Mouse (Mus musculus): ENCODE measurements around the gene Ctnnd2. TPM values are rescaled to one million over a fixed set of nuclear protein-coding genes. Genes with fewer than 3 reads are reported as not detected.

Gene Ctnnd2
- polyA plus RNA-seq, 1 experiment: not detected

- TF ChIP-seq GATA1 (IDR thresholded peaks at IDR 0.05; ENCODE audit: low read length): no peak
Measured at GRCm38 (mm10) chr15:31020769-31021168, 848.4 kb downstream of the Ctnnd2 start.

- no peak for TF ChIP-seq GATA1 (IDR thresholded peaks at IDR 0.05; ENCODE audit: low read length)
Measured at GRCm38 (mm10) chr15:31022012-31022411, 849.6 kb downstream of the Ctnnd2 start.

GRCm38 (mm10) chr15:31022497-31022896 lies 850.1 kb downstream of the Ctnnd2 start:
- no peak for TF ChIP-seq GATA1 (IDR thresholded peaks at IDR 0.05; ENCODE audit: low read length)

GRCm38 (mm10) chr15:31023766-31024165 lies 851.4 kb downstream of the Ctnnd2 start:
- TF ChIP-seq GATA1 (IDR thresholded peaks at IDR 0.05; ENCODE audit: low read length): no peak

GRCm38 (mm10) chr15:31027448-31028230 lies 855.2 kb downstream of the Ctnnd2 start:
- TF ChIP-seq GATA1 (IDR thresholded peaks at IDR 0.05; ENCODE audit: low read length): no peak

- no peak for TF ChIP-seq GATA1 (IDR thresholded peaks at IDR 0.05; ENCODE audit: low read length)
Measured at GRCm38 (mm10) chr15:31044983-31045382, 872.6 kb downstream of the Ctnnd2 start.

GRCm38 (mm10) chr15:31051496-31051895 lies 879.1 kb downstream of the Ctnnd2 start:
- no peak for TF ChIP-seq GATA1 (IDR thresholded peaks at IDR 0.05; ENCODE audit: low read length)

- TF ChIP-seq GATA1 (IDR thresholded peaks at IDR 0.05; ENCODE audit: low read length): no peak
Measured at GRCm38 (mm10) chr15:31056145-31056544, 883.8 kb downstream of the Ctnnd2 start.

GRCm38 (mm10) chr15:31058315-31058714 lies 885.9 kb downstream of the Ctnnd2 start:
- TF ChIP-seq GATA1 (IDR thresholded peaks at IDR 0.05; ENCODE audit: low read length): no peak

GRCm38 (mm10) chr15:31063734-31064133 lies 891.3 kb downstream of the Ctnnd2 start:
- no peak for TF ChIP-seq GATA1 (IDR thresholded peaks at IDR 0.05; ENCODE audit: low read length)

- no peak for TF ChIP-seq GATA1 (IDR thresholded peaks at IDR 0.05; ENCODE audit: low read length)
Measured at GRCm38 (mm10) chr15:31068127-31068526, 895.7 kb downstream of the Ctnnd2 start.

GRCm38 (mm10) chr15:31070311-31070710 lies 897.9 kb downstream of the Ctnnd2 start:
- TF ChIP-seq GATA1 (IDR thresholded peaks at IDR 0.05; ENCODE audit: low read length): no peak

Measured in G1E-ER4 (cell line).